Mouse (Mus musculus) heart, embryonic 13.5 days (tissue): Measurements from ENCODE around the gene Adgrg7. TPM values are rescaled to one million over a fixed set of nuclear protein-coding genes. Genes with fewer than 3 reads are reported as not detected.

Experiments used
- ATAC-seq: fragments of 200-750 bp; cut with Nextera tagmentation; 2 replicates; pipeline ENCODE4 v1.8.0; 2017; ENCODE audit warnings: moderate TSS enrichment; ENCODE audit not compliant: insufficient number of reproducible peaks, low FRiP score, low TSS enrichment; ENCODE audit errors: extremely low read depth
- H3K27ac ChIP-seq: fragments of 300-500 bp; sonication (generic); replicated peaks from 2 replicates; pipeline ENCODE4 v1.5.1; 2015; ENCODE audit warnings: moderate library complexity, mild to moderate bottlenecking, inconsistent platforms
- H3K27me3 ChIP-seq: fragments of 300-500 bp; sonication (generic); replicated peaks from 2 replicates; pipeline ENCODE4 v1.6.1; 2015; ENCODE audit warnings: mild to moderate bottlenecking, inconsistent platforms
- H3K36me3 ChIP-seq: fragments of 300-500 bp; sonication (generic); 2 replicates; pipeline ENCODE4 v1.6.1; 2015; ENCODE audit warnings: mild to moderate bottlenecking, inconsistent platforms
- H3K4me1 ChIP-seq: fragments of 300-500 bp; sonication (generic); 2 replicates; pipeline ENCODE4 v1.6.1; 2015; ENCODE audit warnings: inconsistent platforms
- H3K4me2 ChIP-seq: fragments of 300-500 bp; sonication (generic); 2 replicates; pipeline ENCODE4 v1.6.1; 2015; ENCODE audit warnings: inconsistent platforms, mild to moderate bottlenecking, moderate library complexity
- H3K4me3 ChIP-seq: fragments of 300-500 bp; sonication (generic); 2 replicates; pipeline ENCODE4 v1.5.1; 2015; ENCODE audit warnings: moderate library complexity, mild to moderate bottlenecking, inconsistent platforms
- H3K9ac ChIP-seq: fragments of 300-500 bp; sonication (generic); 2 replicates; pipeline ENCODE4 v1.6.1; 2015; ENCODE audit warnings: inconsistent platforms, mild to moderate bottlenecking, moderate library complexity
- H3K9me3 ChIP-seq: fragments of 300-500 bp; sonication (generic); 2 replicates; pipeline ENCODE4 v1.6.1; 2016; ENCODE audit warnings: inconsistent platforms
- WGBS: fragments of 180-500 bp; shearing (Covaris S2); methylation state at CpG from one replicate; pipeline ENCODE4 v1.1.7; 2015; ENCODE audit warnings: mixed read lengths; 5-methylcytosine and 5-hydroxymethylcytosine counted together
- polyA plus RNA-seq: library from polyadenylated mRNA; unstranded; fragments of >200 nt; fragmentation: Nextera tagmentation; extraction: Ambion mirVana; gene quantifications from 2 replicates; pipeline ENCODE4 v1.2.1, GENCODE M21; 2015

The Adgrg7 gene
- polyA plus RNA-seq, 1 experiment from 2014 or later = not detected

DNA sequence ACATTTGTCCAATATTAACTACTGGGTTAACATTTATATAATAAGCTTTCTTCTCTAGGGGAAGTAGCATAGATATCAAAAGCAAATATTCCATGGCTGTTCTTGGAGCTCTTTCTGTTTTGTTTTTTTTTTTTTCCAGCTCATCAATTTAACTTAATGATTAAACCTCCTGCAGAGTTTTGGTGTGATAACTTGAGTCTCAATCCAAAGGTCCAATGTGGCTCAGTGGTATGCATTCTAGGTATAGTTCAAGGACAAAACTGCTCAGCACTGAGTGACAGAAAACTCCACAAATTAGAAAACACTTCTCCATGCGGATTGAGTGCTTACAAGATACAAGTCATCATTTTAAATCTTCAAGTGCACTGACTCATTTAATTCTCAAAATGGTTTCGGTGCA is 9.7 kb downstream of the Adgrg7 start:
- ATAC-seq = no peak

GRCm38 (mm10) chr16:56771163-56772105 is 24.2 kb downstream of the Adgrg7 start:
- no peaks in the 10 kb centered on the region for H3K4me1 ChIP-seq
- WGBS = 43% methylated on average over 10 of the region's 10 CpGs
- H3K9me3 ChIP-seq = no peaks in the 10 kb centered on the region
- H3K27me3 ChIP-seq = no peaks in the 10 kb centered on the region
- no peak overlapping the region for H3K27ac ChIP-seq
- H3K36me3 ChIP-seq = no peaks in the 10 kb centered on the region
- H3K9ac ChIP-seq = no peak overlapping the region
- no peak for ATAC-seq
- H3K4me2 ChIP-seq = no peak overlapping the region
- no peak overlapping the region for H3K4me3 ChIP-seq

More for the DNA sequence above, 9.7 kb downstream of the Adgrg7 start:
- WGBS = 83% methylated on average over 2 of the region's 2 CpGs
- Histone ChIP-seq H3K27me3 (no peaks in the 10 kb centered on the region), H3K36me3 (no peaks in the 10 kb centered on the region), H3K4me1 (no peaks in the 10 kb centered on the region), H3K4me2 (no peak overlapping the region), H3K9ac (no peak overlapping the region), H3K27ac (no peak overlapping the region), H3K9me3 (no peaks in the 10 kb centered on the region), H3K4me3 (no peak overlapping the region)

GRCm38 (mm10) chr16:56729060-56729459 is 66.6 kb downstream of the Adgrg7 start:
- 32% methylated on average over 1 of the region's 1 CpGs for WGBS
- Histone ChIP-seq H3K36me3 (no peaks in the 10 kb centered on the region), H3K27ac (no peak overlapping the region), H3K9ac (no peak overlapping the region), H3K9me3 (no peaks in the 10 kb centered on the region), H3K27me3 (no peaks in the 10 kb centered on the region), H3K4me2 (no peak overlapping the region), H3K4me3 (no peak overlapping the region), H3K4me1 (no peaks in the 10 kb centered on the region)
- ATAC-seq = no peak

DNA sequence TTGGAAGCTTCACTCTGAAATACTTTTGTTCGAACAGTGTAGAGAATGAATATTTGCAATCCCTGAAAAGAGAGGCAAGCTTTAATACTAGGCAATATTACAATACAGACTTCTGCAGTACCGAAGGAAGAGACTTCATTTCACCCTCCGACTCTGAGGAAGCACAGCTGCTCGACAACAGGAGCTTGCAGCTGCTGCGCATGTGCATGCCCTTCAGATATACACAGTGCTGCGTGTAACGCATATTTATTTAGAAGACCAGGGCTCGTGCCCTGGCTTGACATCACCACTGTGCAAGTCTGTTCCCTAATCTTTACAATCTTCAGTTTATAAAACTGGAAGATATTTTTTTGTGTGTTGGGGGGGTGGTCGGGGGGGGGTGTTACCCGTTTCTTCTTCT is 70.7 kb downstream of the Adgrg7 start:
- Histone ChIP-seq H3K9ac (no peak overlapping the region), H3K4me3 (no peak overlapping the region), H3K9me3 (no peaks in the 10 kb centered on the region), H3K27ac (no peak overlapping the region), H3K36me3 (no peaks in the 10 kb centered on the region), H3K4me2 (no peak overlapping the region), H3K4me1 (no peaks in the 10 kb centered on the region), H3K27me3 (no peaks in the 10 kb centered on the region)
- 72% methylated on average over 10 of the region's 10 CpGs for WGBS
- no peak for ATAC-seq

DNA sequence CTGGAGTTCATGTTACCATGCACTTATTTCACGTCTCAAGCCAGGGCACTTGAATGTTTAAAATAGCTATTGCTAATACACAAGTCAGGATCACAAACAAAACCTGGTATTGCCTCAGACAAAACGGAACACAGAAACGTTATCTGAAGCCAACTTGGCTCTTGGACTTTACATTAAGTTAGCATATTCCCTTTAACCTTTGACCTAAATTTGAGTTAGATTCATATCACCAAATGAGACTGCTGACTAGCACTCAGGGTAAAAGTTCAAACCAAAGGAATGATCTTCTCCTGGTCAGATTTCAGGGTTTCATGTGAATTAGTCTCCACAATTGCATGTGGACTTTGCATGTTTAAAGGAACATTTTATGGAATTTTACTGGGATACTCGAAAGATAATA is 73.3 kb downstream of the Adgrg7 start:
- no peak overlapping the region for H3K9ac ChIP-seq
- no peak for ATAC-seq
- no peak overlapping the region for H3K27ac ChIP-seq
- H3K4me3 ChIP-seq = no peak overlapping the region
- no peaks in the 10 kb centered on the region for H3K27me3 ChIP-seq
- H3K4me1 ChIP-seq = peaks cover 5% of the 10 kb centered on the region
- H3K9me3 ChIP-seq = no peaks in the 10 kb centered on the region
- H3K4me2 ChIP-seq = no peak overlapping the region
- 51% methylated on average over 4 of the region's 4 CpGs for WGBS
- H3K36me3 ChIP-seq = no peaks in the 10 kb centered on the region

DNA sequence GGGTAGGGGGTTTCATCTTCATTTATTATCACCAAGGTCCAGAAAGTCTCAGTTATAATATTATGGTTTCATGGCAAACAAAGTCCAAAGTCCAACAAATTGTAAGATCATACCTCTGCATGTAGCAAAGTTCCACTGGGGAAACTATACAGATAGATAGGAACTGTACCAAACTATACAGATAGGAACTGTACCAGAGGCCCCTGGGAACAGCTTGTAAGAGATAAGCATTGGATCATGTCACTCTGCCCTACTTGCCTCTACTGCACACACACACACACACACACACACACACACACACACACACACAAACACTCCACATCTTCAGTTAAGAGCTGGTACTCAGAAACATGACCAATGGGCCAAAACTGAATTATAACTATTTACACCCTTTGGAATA is 76.6 kb downstream of the Adgrg7 start:
- Histone ChIP-seq H3K9me3 (no peaks in the 10 kb centered on the region), H3K27ac (no peak overlapping the region), H3K4me3 (no peak overlapping the region), H3K4me2 (no peak overlapping the region), H3K9ac (no peak overlapping the region), H3K36me3 (peaks cover under 1% of the 10 kb centered on the region; the same call in 1 of the 2 replicates), H3K27me3 (no peaks in the 10 kb centered on the region), H3K4me1 (peaks cover 25% of the 10 kb centered on the region)
- ATAC-seq = no peak

GRCm38 (mm10) chr16:56717224-56718200 is 78.1 kb downstream of the Adgrg7 start, which contains the start of gene Tfg:
Gene Tfg (minus strand): TSS chr16:56717450.
- WGBS = under 1% methylated on average over 62 of the region's 62 CpGs
- ATAC-seq = peak; percentile 92
- H3K9me3 ChIP-seq = no peaks in the 10 kb centered on the region

GRCm38 (mm10) chr16:56716557-56717179 is 79.0 kb downstream of the Adgrg7 start:
- ATAC-seq = peak; percentile 47
- peak overlapping the region; percentile 81 for H3K4me2 ChIP-seq
- WGBS = under 1% methylated on average over 28 of the region's 38 CpGs

More at GRCm38 (mm10) chr16:56717224-56718200, 78.1 kb downstream of the Adgrg7 start, which contains the start of gene Tfg:
- Histone ChIP-seq H3K4me1 (peaks cover 28% of the 10 kb centered on the region), H3K4me3 (peak within 1 kb of the TSS; percentile 79), H3K9ac (peak within 1 kb of the TSS; percentile 94), H3K27me3 (no peaks in the 10 kb centered on the region), H3K27ac (peak within 1 kb of the TSS; percentile 99), H3K36me3 (peaks cover 12% of the 10 kb centered on the region), H3K4me2 (peak within 1 kb of the TSS; percentile 81)

DNA sequence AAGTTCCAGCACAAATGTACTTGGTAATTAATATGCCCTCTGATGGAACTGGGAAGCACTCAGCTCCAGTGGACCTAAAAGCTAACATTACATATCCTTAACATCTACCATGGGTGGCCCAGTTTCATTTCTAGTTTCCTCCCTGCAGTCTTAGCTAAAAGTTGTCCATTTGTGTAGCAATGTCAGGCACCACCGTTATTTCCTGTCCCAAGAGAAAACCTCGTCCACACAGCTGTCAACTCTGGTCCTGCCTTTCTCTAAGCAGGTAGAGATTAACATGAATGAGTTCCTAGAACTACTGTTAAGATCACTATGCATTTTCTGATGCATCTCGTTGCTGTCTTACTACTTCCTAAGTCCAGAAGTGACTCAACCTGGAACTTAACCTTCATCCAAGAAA is 80.0 kb downstream of the Adgrg7 start:
- WGBS = 55% methylated on average over 3 of the region's 3 CpGs
- peak overlapping the region; percentile 79 for H3K4me3 ChIP-seq
- H3K27me3 ChIP-seq = no peaks in the 10 kb centered on the region
- H3K4me1 ChIP-seq = peaks cover 28% of the 10 kb centered on the region
- H3K4me2 ChIP-seq = peak overlapping the region; percentile 81
- H3K9me3 ChIP-seq = no peaks in the 10 kb centered on the region
- peaks cover 31% of the 10 kb centered on the region for H3K36me3 ChIP-seq
- peak overlapping the region; percentile 99; the same call in 1 of the 2 replicates for H3K27ac ChIP-seq
- peak overlapping the region; percentile 94 for H3K9ac ChIP-seq
- ATAC-seq = no peak

More at GRCm38 (mm10) chr16:56716557-56717179, 79.0 kb downstream of the Adgrg7 start:
- H3K36me3 ChIP-seq = peaks cover 20% of the 10 kb centered on the region
- peak overlapping the region; percentile 94 for H3K9ac ChIP-seq
- H3K4me3 ChIP-seq = peak overlapping the region; percentile 79
- H3K9me3 ChIP-seq = no peaks in the 10 kb centered on the region
- H3K27me3 ChIP-seq = no peaks in the 10 kb centered on the region
- H3K27ac ChIP-seq = peak overlapping the region; percentile 99
- peaks cover 28% of the 10 kb centered on the region for H3K4me1 ChIP-seq

DNA sequence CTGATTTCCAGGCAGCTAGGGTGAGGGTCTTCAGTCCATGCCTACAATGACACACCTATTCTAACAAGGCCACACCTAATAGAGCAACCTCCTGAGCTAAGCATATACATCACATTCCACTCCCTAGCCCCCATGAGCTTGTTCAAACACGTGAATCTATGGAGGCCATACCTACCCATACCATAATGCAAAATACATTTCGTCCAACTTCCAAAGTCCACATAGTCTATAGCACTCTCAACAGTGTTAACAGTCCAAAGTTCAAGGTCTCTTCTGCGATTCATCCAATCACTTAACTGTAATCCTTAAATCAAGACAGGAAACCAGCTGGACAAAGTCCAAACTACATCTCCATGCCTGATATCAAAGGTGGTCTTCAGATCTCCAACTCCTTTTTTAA is 85.6 kb downstream of the Adgrg7 start:
- ATAC-seq = no peak
- WGBS = 93% methylated on average over 3 of the region's 3 CpGs

More for the DNA sequence above, 85.6 kb downstream of the Adgrg7 start:
- Histone ChIP-seq H3K27ac (no peak overlapping the region), H3K4me1 (peaks cover 10% of the 10 kb centered on the region), H3K4me2 (no peak overlapping the region), H3K27me3 (no peaks in the 10 kb centered on the region), H3K4me3 (no peak overlapping the region), H3K9ac (no peak overlapping the region), H3K9me3 (no peaks in the 10 kb centered on the region), H3K36me3 (peaks cover 74% of the 10 kb centered on the region)
